Mouse (Mus musculus) lung, adult 2 months (tissue): ENCODE measurements around the gene Stab2.

Source experiments
- CTCF ChIP-seq: fragments of 200-500 bp; IDR thresholded peaks from 2 replicates; pipeline ENCODE4 v1.5.1; 2011; ENCODE audit warnings: mild to moderate bottlenecking, low read length, control low read depth; ENCODE audit not compliant: insufficient read depth
- POLR2A ChIP-seq: fragments of 200-500 bp; IDR thresholded peaks from 2 replicates; pipeline ENCODE4 v1.6.1; 2011; ENCODE audit warnings: low read depth, mild to moderate bottlenecking, control low read depth, low read length, borderline replicate concordance; ENCODE audit errors: extremely low read depth

DNA sequence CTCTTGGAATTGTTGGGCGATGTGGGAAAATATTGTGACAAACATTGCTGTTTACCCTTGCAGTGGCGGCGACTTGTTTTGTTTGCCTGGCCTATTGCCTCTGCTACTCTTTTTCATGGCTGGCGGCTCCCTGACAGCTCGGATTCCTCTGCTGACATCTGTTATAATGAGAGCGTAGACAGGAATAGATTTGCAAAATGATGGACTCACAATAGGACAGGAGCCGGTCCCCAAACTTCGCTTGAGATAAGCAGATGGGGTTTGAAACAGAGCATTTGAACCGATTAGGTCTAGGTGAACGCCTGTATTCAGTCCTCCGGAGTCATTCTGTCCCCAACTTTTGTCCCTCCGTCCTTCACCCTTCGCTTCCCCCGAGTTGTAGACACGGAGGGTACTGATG is 28.0 kb upstream of the Stab2 start:
- no peak for TF ChIP-seq CTCF
- TF ChIP-seq POLR2A, result no peak
